18 mouse cellular contexts compared by ENCODE assay signal in the genomic region with DNA sequence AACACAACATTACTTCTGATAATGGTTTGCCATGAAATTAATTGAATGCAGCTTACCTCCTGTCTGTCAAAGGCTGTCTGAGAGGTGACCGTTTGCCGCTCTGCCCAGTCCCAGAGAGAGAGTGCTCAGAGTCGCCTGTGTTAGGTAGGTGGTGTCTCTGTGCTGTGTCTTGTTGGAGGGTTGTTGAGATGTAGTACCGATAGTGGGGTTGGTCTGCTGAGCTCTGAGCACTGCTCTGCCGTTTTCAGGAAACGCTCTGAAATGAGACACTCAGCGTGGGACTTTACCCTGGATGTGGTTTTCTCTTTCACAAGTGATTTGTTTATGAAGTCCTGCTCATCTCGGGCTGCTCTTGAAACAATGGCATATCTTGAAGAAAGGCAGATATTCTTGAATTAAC. TPM values are rescaled to one million over a fixed set of nuclear protein-coding genes. Genes with fewer than 3 reads are reported as not detected.
DNase-seq lines count a peak whose midpoint lies in the region; ATAC-seq and TF ChIP-seq lines count a peak whose summit lies in the region.
"Had no signal": no experiment of that assay in that cellular context is flagged by ENCODE, and none has a peak within 500 bp of the region (broad histone marks: within the 10 kb centered on the region; RNA-seq: fewer than 3 reads in every experiment).

Gpr18 (minus strand) TSS at position 161 of the 400 bp plus-strand sequence.

- H3K9me3 ChIP-seq in lung, postnatal 0 days (ENCODE audit: low read length): no peaks in the 10 kb centered on the region
- H3K9me3 ChIP-seq: embryonic facial prominence, embryonic 12.5 days; forebrain, embryonic 12.5 days; heart, embryonic 13.5 days; hindbrain, embryonic 15.5 days; midbrain, embryonic 10.5 days; neural tube, embryonic 13.5 days had no signal

- no peaks in the 10 kb centered on the region for H3K36me3 ChIP-seq in lung, postnatal 0 days (ENCODE audit: insufficient read depth, low read length)

- no peak for TF ChIP-seq EP300 in lung, postnatal 0 days (IDR thresholded peaks at IDR 0.05)

- H3K4me2 ChIP-seq in lung, postnatal 0 days (replicated peaks; ENCODE audit: low read depth, low read length): no peak within 1 kb of the TSS
- H3K4me2 ChIP-seq: embryonic facial prominence, embryonic 12.5 days; forebrain, embryonic 12.5 days; heart, embryonic 13.5 days; hindbrain, embryonic 15.5 days; neural tube, embryonic 13.5 days had no signal

- H3K4me3 ChIP-seq in lung, postnatal 0 days (ENCODE audit: low read depth, low read length): no peak within 1 kb of the TSS
- H3K4me3 ChIP-seq: embryonic facial prominence, embryonic 12.5 days; forebrain, embryonic 12.5 days; gastrocnemius, adult 2 months; heart, embryonic 13.5 days; hindbrain, embryonic 15.5 days; left cerebral cortex, adult 2 months; midbrain, embryonic 10.5 days; neural tube, embryonic 13.5 days had no signal

- no peaks in the 10 kb centered on the region for H3K4me1 ChIP-seq in lung, postnatal 0 days (ENCODE audit: insufficient read depth, low read depth, low read length)
- H3K4me1 ChIP-seq: forebrain, embryonic 12.5 days; hindbrain, embryonic 15.5 days; midbrain, embryonic 10.5 days had no signal

- peak; percentile 61 for DNase-seq in lung, postnatal 25 days (ENCODE audit: low spot score)
- DNase-seq in lung, postnatal 0 days (ENCODE audit: low spot score): no peak
- peak; percentile 84 for DNase-seq in natural killer cell, adult 2 months (ENCODE audit: low spot score in 2 of 2)
- DNase-seq in thymus, postnatal 36 days: peak; percentile 50 to 57
- no peak for DNase-seq in kidney, adult 18-20 months
- DNase-seq in urinary bladder, adult 18-20 months (ENCODE audit: low spot score in 2 of 2): no peak
- no peak for DNase-seq in heart, adult 9 months (ENCODE audit: low spot score in 2 of 2)
- DNase-seq: cerebellum, adult 9-10 months; gastrocnemius, adult 2 months; kidney, postnatal 14 days had no signal

- H3K27me3 ChIP-seq in lung, postnatal 0 days (replicated peaks; ENCODE audit: insufficient read depth, low read length): no peaks in the 10 kb centered on the region
- H3K27me3 ChIP-seq: embryonic facial prominence, embryonic 12.5 days; forebrain, embryonic 12.5 days; heart, embryonic 13.5 days; hindbrain, embryonic 15.5 days; neural tube, embryonic 13.5 days had no signal

- H3K9ac ChIP-seq in lung, postnatal 0 days (replicated peaks; ENCODE audit: low read depth): no peak within 1 kb of the TSS
- H3K9ac ChIP-seq: embryonic facial prominence, embryonic 12.5 days; forebrain, embryonic 12.5 days; heart, embryonic 13.5 days; hindbrain, embryonic 15.5 days; neural tube, embryonic 13.5 days had no signal

- H3K27ac ChIP-seq in lung, postnatal 0 days (ENCODE audit: low read length): no peak within 1 kb of the TSS
- H3K27ac ChIP-seq: embryonic facial prominence, embryonic 12.5 days; forebrain, embryonic 12.5 days; gastrocnemius, adult 2 months; heart, embryonic 13.5 days; hindbrain, embryonic 15.5 days; left cerebral cortex, adult 2 months; midbrain, embryonic 10.5 days; neural tube, embryonic 13.5 days had no signal

- TF ChIP-seq CTCF in lung, postnatal 0 days (IDR thresholded peaks at IDR 0.05): no peak

- WGBS in lung, postnatal 0 days: 71% methylated on average over 8 of the region's 8 CpGs

- ATAC-seq in lung, postnatal 0 days: no peak
- peak; percentile 70 for ATAC-seq in granulocyte monocyte progenitor cell, adult 5-6 weeks (replicated peaks; ENCODE audit: poor library complexity, severe bottlenecking)

RNA-seq across cellular contexts. Expression of gene Gpr18, which starts in this region (rescaled TPM):
- 0.32 and 0.42 TPM in 2 replicates for polyA plus RNA-seq in lung, postnatal 0 days (2015; fragmentation: Nextera tagmentation; extraction: Ambion mirVana)
- 0.60 and 3.1 TPM in 2 replicates for total RNA-seq in granulocyte monocyte progenitor cell, adult 5-6 weeks (2014; fragmentation: Nextera tagmentation)
- 0.43 TPM in 1 of 2 replicates, not detected in the other for total RNA-seq in granulocyte monocyte progenitor cell, adult 5-6 weeks (2017)
- total RNA-seq: gastrocnemius, adult 2 months; left cerebral cortex, adult 2 months had no signal
- polyA plus RNA-seq: heart, embryonic 13.5 days had no signal

Comparison
In these comparisons a context has a peak if more than half of its experiments do, and no peak if none do; other contexts are left out.
1. DNase-seq: peak in lung, postnatal 25 days (single experiment), natural killer cell, adult 2 months (2 of 2) and thymus, postnatal 36 days (2 of 2); none in lung, postnatal 0 days (single experiment), kidney, adult 18-20 months (single experiment), urinary bladder, adult 18-20 months (0 of 2) and heart, adult 9 months (0 of 2).